8 mouse cellular contexts compared by ENCODE assay signal in the genomic region with DNA sequence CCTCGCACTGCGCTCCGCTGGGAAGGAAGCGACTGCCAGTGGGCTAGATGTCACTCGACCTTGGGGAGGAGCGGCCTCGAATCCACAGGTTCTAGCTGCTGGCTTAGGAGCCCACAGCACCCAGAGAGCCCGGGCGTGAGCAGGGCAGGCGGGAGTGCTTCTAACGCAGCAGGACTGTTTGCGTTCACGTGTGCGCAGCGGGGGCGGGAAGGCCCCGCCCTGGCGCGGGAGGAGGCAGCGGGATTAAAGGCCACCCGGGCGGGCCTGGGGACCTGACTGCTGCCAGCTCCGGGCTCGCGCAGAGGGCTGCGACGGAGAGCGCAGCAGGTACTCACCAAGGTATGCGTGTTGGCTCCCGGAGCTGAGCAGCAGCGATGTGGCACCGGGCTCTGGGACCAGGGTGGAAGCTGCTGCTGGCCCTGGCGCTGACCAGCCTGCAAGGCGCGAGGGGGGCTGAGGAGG. TPM values are rescaled to one million over a fixed set of nuclear protein-coding genes. Genes with fewer than 3 reads are reported as not detected.
DNase-seq lines count a peak whose midpoint lies in the region; ATAC-seq and TF ChIP-seq lines count a peak whose summit lies in the region.

Gene Slc9a3 (plus strand): TSS at position 317 of the 462 bp plus-strand sequence.

- H3K9me3 ChIP-seq in heart, embryonic 14.5 days (ENCODE audit: control insufficient read depth, low read length) = no peaks in the 10 kb centered on the region
- H3K9me3 ChIP-seq in midbrain, embryonic 16.5 days (replicated peaks; ENCODE audit: control insufficient read depth, low read length, poor library complexity, severe bottlenecking) = no peaks in the 10 kb centered on the region

- peaks cover 4 to 6% of the 10 kb centered on the region in 2 experiments; a peak in 1 of 4 replicates for H3K4me1 ChIP-seq in heart, embryonic 14.5 days (ENCODE audit: control insufficient read depth in 2 of 2, insufficient read depth in 2 of 2, low read length in 2 of 2)
- H3K4me1 ChIP-seq in midbrain, embryonic 16.5 days (ENCODE audit: control insufficient read depth, insufficient read depth, low read length) = peaks cover 6% of the 10 kb centered on the region; the same call in 1 of the 2 replicates

- no peak for TF ChIP-seq CTCF in left cerebral cortex, adult 2 months (IDR thresholded peaks at IDR 0.05)

- no peak for ATAC-seq in heart, embryonic 14.5 days (ENCODE audit: insufficient number of reproducible peaks, insufficient read depth, low FRiP score, low read depth)
- ATAC-seq in midbrain, embryonic 16.5 days = peak; percentile 76
- no peak for ATAC-seq in monocyte, adult 5-6 weeks (replicated peaks; ENCODE audit: insufficient number of reproducible peaks, low FRiP score, low TSS enrichment, poor library complexity, severe bottlenecking)

- H3K36me3 ChIP-seq in heart, embryonic 14.5 days (ENCODE audit: control insufficient read depth, insufficient read depth, low read length) = no peaks in the 10 kb centered on the region
- H3K36me3 ChIP-seq in midbrain, embryonic 16.5 days (ENCODE audit: control insufficient read depth, insufficient read depth, low read length) = no peaks in the 10 kb centered on the region

- H3K4me2 ChIP-seq in heart, embryonic 14.5 days (ENCODE audit: low read length) = peak within 1 kb of the TSS; percentile 89
- peak within 1 kb of the TSS; percentile 92 for H3K4me2 ChIP-seq in midbrain, embryonic 16.5 days (ENCODE audit: low read length)

- intact Hi-C loops in left cerebral cortex, adult 2 months (cut with DNase I) = no loop called here

- peak within 1 kb of the TSS; percentile 11; the same call in 1 of the 2 replicates for H3K27ac ChIP-seq in left cerebral cortex, adult 2 months
- H3K27ac ChIP-seq in heart, embryonic 14.5 days (replicated peaks in 1 of 2; ENCODE audit: control insufficient read depth in 1 of 2, insufficient read depth in 1 of 2, low read depth in 2 of 2, low read length in 2 of 2) = no peak within 1 kb of the TSS
- H3K27ac ChIP-seq in midbrain, embryonic 16.5 days (ENCODE audit: low read length) = no peak within 1 kb of the TSS

- WGBS in heart, embryonic 14.5 days = 1% methylated on average over 35 of the region's 35 CpGs
- under 1% methylated on average over 35 of the region's 35 CpGs for WGBS in midbrain, embryonic 16.5 days

- H3K9ac ChIP-seq in heart, embryonic 14.5 days (ENCODE audit: low read length) = peak within 1 kb of the TSS; percentile 59
- H3K9ac ChIP-seq in midbrain, embryonic 16.5 days (ENCODE audit: low read depth, low read length) = peak within 1 kb of the TSS; percentile 61

- H3K27me3 ChIP-seq in heart, embryonic 14.5 days (ENCODE audit: control insufficient read depth, insufficient read depth, low read length) = peaks cover 44% of the 10 kb centered on the region
- peaks cover 25% of the 10 kb centered on the region for H3K27me3 ChIP-seq in midbrain, embryonic 16.5 days (ENCODE audit: control insufficient read depth, insufficient read depth, low read depth, low read length)

- peak within 1 kb of the TSS; percentile 48 for H3K4me3 ChIP-seq in left cerebral cortex, adult 2 months
- H3K4me3 ChIP-seq in heart, embryonic 14.5 days (ENCODE audit: control insufficient read depth in 1 of 2, insufficient read depth in 1 of 2, low read depth in 1 of 2, low read length in 2 of 2) = peak within 1 kb of the TSS; percentile 28 to 44
- peak within 1 kb of the TSS; percentile 48 for H3K4me3 ChIP-seq in midbrain, embryonic 16.5 days (ENCODE audit: low read depth, low read length)

- DNase-seq in left cerebral cortex, adult 2 months (ENCODE audit: extremely low spot score in 1 of 2, low spot score in 2 of 2) = peak; percentile 12 to 35
- DNase-seq in left cerebral cortex, adult 11 months (ENCODE audit: low spot score) = no peak
- DNase-seq in adrenal gland, postnatal 36 days = peak; percentile 52 to 61
- DNase-seq in kidney, postnatal 10 days = peak; percentile 63
- no peak for DNase-seq in gastrocnemius, adult 18-20 months (ENCODE audit: low spot score)

RNA-seq across cellular contexts. Expression of gene Slc9a3, which starts in this region (rescaled TPM):
- total RNA-seq in left cerebral cortex, adult 2 months (2021) = 1 to 10 TPM; 1.3 to 2.2 TPM
- total RNA-seq in adrenal gland, postnatal 36 days (2021) = under 1 TPM; 0.10 to 0.20 TPM
- polyA plus RNA-seq in heart, embryonic 14.5 days (2014; fragmentation: Nextera tagmentation; extraction: Ambion mirVana) = 0.08 and 0.30 TPM in 2 replicates
- 0.13 and 0.41 TPM in 2 replicates for polyA plus RNA-seq in midbrain, embryonic 16.5 days (2015; fragmentation: Nextera tagmentation; extraction: Ambion mirVana)
- under 1 TPM; 0.17 to 0.30 TPM for total RNA-seq in gastrocnemius, adult 18-20 months (2021)
- total RNA-seq in monocyte, adult 5-6 weeks (2017) = not detected in 3 replicates

Comparison
In these comparisons a context has a peak if more than half of its experiments do, and no peak if none do; other contexts are left out.
1. DNase-seq: peak in left cerebral cortex, adult 2 months (2 of 2) and kidney, postnatal 10 days (single experiment); none in left cerebral cortex, adult 11 months (single experiment) and gastrocnemius, adult 18-20 months (single experiment).
2. Peak in DNase-seq in adrenal gland, postnatal 36 days; RNA of the gene not detected or under 1 TPM.
3. Peak in ATAC-seq, H3K4me3 ChIP-seq, H3K9ac ChIP-seq and H3K4me2 ChIP-seq in midbrain, embryonic 16.5 days; RNA of the gene not detected or under 1 TPM.
4. Peak in every context shown above with its lines, with median percentiles within 50 percentile points of each other: H3K4me3 ChIP-seq.